Mouse (Mus musculus): Measurements from ENCODE around the gene 2010315B03Rik. TPM values are rescaled to one million over a fixed set of nuclear protein-coding genes. Genes with fewer than 3 reads are reported as not detected.

The 2010315B03Rik gene
- 9.7 and 10.5 TPM in 2 replicates for polyA plus RNA-seq (2015; fragmentation: Nextera tagmentation; extraction: Ambion mirVana)

DNA sequence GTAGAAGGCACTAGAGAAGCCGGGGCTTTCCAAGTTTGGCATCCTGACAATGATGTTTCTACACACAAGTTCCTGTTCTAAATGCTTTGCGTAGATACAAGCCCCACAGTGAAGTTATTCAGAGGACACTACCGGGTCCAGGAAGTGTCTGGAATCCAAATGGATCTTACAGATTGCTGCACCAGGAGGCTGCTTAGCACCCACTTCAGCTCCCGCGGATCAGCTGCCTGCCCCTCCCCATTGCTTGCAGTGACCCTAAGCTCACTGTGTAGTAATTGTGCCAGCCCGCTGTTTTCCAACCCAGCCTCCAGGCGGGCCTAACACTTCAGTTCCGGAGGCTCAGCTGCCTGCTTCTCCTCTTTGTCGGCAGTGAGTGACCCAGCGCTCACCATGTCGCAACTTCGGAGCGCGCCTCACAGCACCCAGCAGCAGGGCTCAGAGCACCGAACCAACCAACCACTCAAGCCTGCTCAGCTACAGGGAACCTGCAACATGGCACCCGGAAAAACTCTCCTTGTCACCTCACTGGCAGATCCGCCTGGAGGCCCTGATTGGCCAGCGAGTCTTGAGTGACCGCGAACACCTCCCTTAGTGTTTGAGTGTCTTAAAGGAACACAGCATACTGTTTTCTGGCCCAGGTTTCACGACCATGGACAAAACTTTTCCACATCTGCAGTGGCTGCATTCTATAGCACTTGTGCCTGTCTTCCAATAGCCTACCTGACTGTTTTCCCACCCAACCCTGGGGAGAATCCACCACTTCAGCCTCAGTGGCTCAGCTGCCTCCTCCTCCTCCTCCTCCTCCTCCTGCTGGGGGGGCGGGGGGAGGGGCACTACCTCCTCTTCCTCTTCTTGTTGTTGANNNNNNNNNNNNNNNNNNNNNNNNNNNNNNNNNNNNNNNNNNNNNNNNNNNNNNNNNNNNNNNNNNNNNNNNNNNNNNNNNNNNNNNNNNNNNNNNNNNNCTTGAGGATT lies at the start of gene 2010315B03Rik:
TSS of gene 2010315B03Rik (minus strand) at position 526 of the 972 bp plus-strand sequence.
- peak within 1 kb of the TSS; percentile 84 for H3K9ac ChIP-seq (ENCODE audit: low read length)
- peak; percentile 98 for ATAC-seq (replicated peaks; ENCODE audit: extremely low read depth, insufficient read depth, low FRiP score)
- H3K4me2 ChIP-seq (ENCODE audit: low read depth, low read length): peak within 1 kb of the TSS; percentile 66
- WGBS: under 1% methylated on average over 21 of the region's 22 CpGs
- H3K4me1 ChIP-seq (ENCODE audit: control insufficient read depth, insufficient read depth, low read length): peaks cover 6% of the 10 kb centered on the region
- H3K27ac ChIP-seq (ENCODE audit: low read length): peak within 1 kb of the TSS; percentile 94
- peaks cover 3% of the 10 kb centered on the region; the same call in 1 of the 2 replicates for H3K36me3 ChIP-seq (ENCODE audit: control insufficient read depth, insufficient read depth)
- H3K4me3 ChIP-seq (ENCODE audit: low read length): peak within 1 kb of the TSS; percentile 69
- H3K9me3 ChIP-seq (replicated peaks; ENCODE audit: control insufficient read depth, low read length): no peaks in the 10 kb centered on the region
- no peaks in the 10 kb centered on the region for H3K27me3 ChIP-seq (ENCODE audit: control insufficient read depth, insufficient read depth, low read length)

DNA sequence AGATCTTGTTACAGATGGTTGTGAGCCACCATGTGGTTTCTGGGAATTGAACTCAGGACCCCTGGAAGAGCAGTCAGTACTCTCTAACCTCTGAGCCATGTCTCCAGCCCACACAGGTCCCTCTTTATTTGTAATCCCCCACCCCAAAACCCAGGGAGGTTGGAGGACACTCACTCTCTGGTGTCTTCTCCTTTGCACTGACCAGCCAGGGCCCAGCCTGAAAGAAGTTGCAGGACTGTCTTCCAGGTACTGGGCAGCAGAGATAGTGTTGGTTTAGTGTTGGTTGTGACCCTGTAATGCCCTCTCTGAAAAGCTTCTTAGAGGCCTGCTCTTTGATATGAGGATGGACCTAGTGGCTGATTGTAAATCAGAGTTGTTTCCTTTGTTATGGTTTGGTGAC lies 994 bp downstream of the 2010315B03Rik start:
- Histone ChIP-seq H3K27me3 (ENCODE audit: control insufficient read depth, insufficient read depth, low read length) (no peaks in the 10 kb centered on the region), H3K27ac (ENCODE audit: low read length) (peak overlapping the region; percentile 94; the same call in 1 of the 2 replicates), H3K4me2 (ENCODE audit: low read depth, low read length) (peak overlapping the region; percentile 66), H3K4me3 (ENCODE audit: low read length) (peak overlapping the region; percentile 69), H3K36me3 (ENCODE audit: control insufficient read depth, insufficient read depth) (peaks cover 3% of the 10 kb centered on the region; the same call in 1 of the 2 replicates), H3K9ac (ENCODE audit: low read length) (peak overlapping the region; percentile 84), H3K9me3 (replicated peaks; ENCODE audit: control insufficient read depth, low read length) (no peaks in the 10 kb centered on the region), H3K4me1 (ENCODE audit: control insufficient read depth, insufficient read depth, low read length) (peaks cover 6% of the 10 kb centered on the region)
- no peak for ATAC-seq (replicated peaks; ENCODE audit: extremely low read depth, insufficient read depth, low FRiP score)

DNA sequence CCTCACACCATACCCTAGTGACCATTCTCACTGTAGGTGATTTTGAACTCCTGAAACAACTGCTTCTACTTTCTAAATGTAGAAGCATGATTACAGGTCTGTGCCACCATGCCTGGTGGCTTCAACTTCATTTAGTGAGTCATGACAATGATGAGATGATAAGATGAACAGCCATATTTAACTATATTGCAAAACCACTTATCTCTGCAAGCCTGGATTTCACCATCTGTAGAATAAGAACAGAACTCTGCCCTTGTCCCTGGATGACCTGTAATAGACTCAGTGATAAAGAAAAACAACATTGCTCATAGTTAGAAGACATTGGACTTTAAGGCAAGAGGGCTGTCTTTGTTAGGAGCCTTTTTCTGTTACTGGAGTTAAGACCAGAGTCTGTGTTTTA lies 24.2 kb downstream of the 2010315B03Rik start:
- no peak for ATAC-seq (replicated peaks; ENCODE audit: extremely low read depth, insufficient read depth, low FRiP score)
- H3K4me1 ChIP-seq (ENCODE audit: control insufficient read depth, insufficient read depth, low read length): no peaks in the 10 kb centered on the region

DNA sequence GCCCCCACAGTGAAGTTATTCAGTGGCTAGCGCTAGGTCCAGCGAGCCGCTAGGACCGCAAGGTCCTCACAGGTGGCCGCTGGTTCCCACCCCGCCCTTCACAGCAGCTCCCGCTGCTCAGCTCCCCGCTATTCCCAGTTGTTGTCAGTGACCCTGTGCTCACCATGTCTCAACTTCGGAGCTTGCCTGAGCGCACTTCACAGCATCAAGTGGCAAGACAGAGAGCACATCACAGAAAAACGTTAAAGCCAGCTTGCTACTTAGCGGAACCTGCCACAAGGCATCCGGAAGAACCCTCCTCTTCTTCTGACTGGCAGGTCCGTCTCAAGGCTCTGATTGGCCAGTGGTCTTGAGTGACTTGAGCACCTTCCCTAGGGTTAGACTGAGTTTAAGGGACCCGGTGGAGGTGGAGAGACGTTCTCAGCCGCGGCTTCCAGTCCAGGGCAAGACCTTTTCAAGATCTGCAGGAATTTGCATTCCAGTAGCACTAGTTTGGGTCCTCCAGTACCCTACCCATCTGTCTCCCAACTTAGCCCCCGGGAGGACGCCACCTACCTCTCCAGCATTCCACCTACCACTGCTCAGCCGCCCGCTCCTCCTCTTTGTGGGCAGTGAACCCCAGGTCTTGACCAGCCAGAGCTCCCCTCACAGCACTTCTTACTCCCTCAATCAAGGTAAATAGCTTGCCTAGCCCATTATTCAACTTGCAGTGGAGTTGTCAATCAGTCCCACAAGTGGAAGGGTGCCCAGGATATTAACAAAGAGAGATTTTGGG lies 30.4 kb downstream of the 2010315B03Rik start:
- H3K27ac ChIP-seq (ENCODE audit: low read length): peak overlapping the region; percentile 84
- peak overlapping the region; percentile 83 for H3K4me3 ChIP-seq (ENCODE audit: low read length)
- H3K27me3 ChIP-seq (ENCODE audit: control insufficient read depth, insufficient read depth, low read length): no peaks in the 10 kb centered on the region
- WGBS: 1% methylated on average over 22 of the region's 22 CpGs
- peak overlapping the region; percentile 82 for H3K9ac ChIP-seq (ENCODE audit: low read length)
- peak overlapping the region; percentile 86 for H3K4me2 ChIP-seq (ENCODE audit: low read depth, low read length)
- H3K36me3 ChIP-seq (ENCODE audit: control insufficient read depth, insufficient read depth): peaks cover 10% of the 10 kb centered on the region; the same call in 1 of the 2 replicates
- H3K9me3 ChIP-seq (replicated peaks; ENCODE audit: control insufficient read depth, low read length): no peaks in the 10 kb centered on the region
- ATAC-seq (replicated peaks; ENCODE audit: extremely low read depth, insufficient read depth, low FRiP score): peak; percentile 98
- peaks cover 15% of the 10 kb centered on the region for H3K4me1 ChIP-seq (ENCODE audit: control insufficient read depth, insufficient read depth, low read length)

More for the DNA sequence above, 24.2 kb downstream of the 2010315B03Rik start:
- H3K36me3 ChIP-seq (ENCODE audit: control insufficient read depth, insufficient read depth): peaks cover 3% of the 10 kb centered on the region; the same call in 1 of the 2 replicates
- H3K27me3 ChIP-seq (ENCODE audit: control insufficient read depth, insufficient read depth, low read length): no peaks in the 10 kb centered on the region
- H3K9me3 ChIP-seq (replicated peaks; ENCODE audit: control insufficient read depth, low read length): 0 out of 2 replicates have a peak, but pooled peaks cover 5% of the 10 kb centered on the region
- H3K4me2 ChIP-seq (ENCODE audit: low read depth, low read length): no peak overlapping the region
- no peak overlapping the region for H3K9ac ChIP-seq (ENCODE audit: low read length)
- no peak overlapping the region for H3K4me3 ChIP-seq (ENCODE audit: low read length)
- H3K27ac ChIP-seq (ENCODE audit: low read length): no peak overlapping the region

DNA sequence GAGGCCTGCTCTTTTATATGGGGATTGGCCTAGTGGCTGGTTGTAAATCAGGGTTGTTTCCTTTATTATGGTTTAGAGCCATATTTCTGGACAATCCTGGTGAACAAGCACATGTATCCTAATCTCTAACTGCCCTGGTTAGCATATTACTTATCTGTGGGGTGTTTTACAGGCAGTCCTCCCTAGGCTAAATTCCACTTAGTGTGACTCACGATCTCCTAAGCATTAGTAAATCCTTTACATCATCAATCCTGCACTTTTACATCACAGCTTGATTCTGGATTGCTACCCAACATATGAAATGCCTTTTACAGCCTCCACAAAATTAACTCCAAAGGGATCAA lies 31.1 kb downstream of the 2010315B03Rik start:
- H3K4me1 ChIP-seq (ENCODE audit: control insufficient read depth, insufficient read depth, low read length): peaks cover 15% of the 10 kb centered on the region
- H3K36me3 ChIP-seq (ENCODE audit: control insufficient read depth, insufficient read depth): peaks cover 13% of the 10 kb centered on the region
- peak overlapping the region; percentile 86 for H3K4me2 ChIP-seq (ENCODE audit: low read depth, low read length)
- H3K9me3 ChIP-seq (replicated peaks; ENCODE audit: control insufficient read depth, low read length): 0 out of 2 replicates have a peak, but pooled peaks cover 3% of the 10 kb centered on the region
- H3K9ac ChIP-seq (ENCODE audit: low read length): peak overlapping the region; percentile 82
- H3K4me3 ChIP-seq (ENCODE audit: low read length): peak overlapping the region; percentile 83
- H3K27me3 ChIP-seq (ENCODE audit: control insufficient read depth, insufficient read depth, low read length): no peaks in the 10 kb centered on the region
- 7% methylated on average over 1 of the region's 1 CpGs for WGBS
- peak overlapping the region; percentile 84 for H3K27ac ChIP-seq (ENCODE audit: low read length)
- no peak for ATAC-seq (replicated peaks; ENCODE audit: extremely low read depth, insufficient read depth, low FRiP score)

DNA sequence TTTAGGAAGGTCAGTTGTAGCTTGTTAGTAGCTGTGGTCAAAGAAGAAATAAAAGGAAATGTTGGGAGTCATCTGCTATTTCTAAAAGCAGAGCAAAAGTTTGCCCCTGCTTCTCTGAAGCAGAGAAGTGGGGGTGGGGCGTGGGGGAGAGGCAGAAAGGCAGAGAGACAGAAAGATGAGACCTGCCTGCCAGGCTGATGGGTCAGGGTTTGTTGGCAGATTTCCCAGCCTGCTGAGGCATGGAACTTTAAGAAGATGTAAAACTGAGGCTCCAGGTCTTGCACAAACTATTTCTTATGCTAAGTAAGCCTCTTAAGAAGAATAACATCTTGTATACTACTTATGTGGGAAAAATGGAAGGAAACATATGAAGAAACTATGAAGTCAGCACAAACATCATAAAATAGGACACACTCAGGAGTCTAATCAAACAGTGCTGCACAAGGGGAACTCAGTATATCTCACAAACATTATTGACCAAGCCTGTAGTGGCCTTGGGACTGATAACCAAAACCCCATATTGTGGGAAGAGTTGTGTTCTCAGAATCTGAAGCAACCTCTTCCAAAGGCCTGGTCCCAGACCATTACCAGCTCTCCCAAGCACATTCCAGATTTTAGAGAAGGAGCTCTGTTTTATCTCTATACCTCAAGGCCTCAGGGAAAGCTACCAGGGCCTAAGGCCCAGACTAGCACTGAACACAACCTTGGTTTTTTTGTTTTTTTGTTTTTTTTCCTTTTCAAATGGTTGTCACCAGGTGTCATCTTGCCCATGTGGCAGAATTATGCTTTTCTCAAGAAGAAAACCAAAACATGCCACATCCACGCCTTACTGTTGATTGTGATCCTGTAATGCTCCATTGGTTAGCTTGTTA lies 31.7 kb downstream of the 2010315B03Rik start:
- Histone ChIP-seq H3K27me3 (ENCODE audit: control insufficient read depth, insufficient read depth, low read length) (no peaks in the 10 kb centered on the region), H3K4me3 (ENCODE audit: low read length) (peak overlapping the region; percentile 83; the same call in 1 of the 2 replicates), H3K9me3 (replicated peaks; ENCODE audit: control insufficient read depth, low read length) (0 out of 2 replicates have a peak, but pooled peaks cover 3% of the 10 kb centered on the region), H3K4me2 (ENCODE audit: low read depth, low read length) (peak overlapping the region; percentile 86), H3K4me1 (ENCODE audit: control insufficient read depth, insufficient read depth, low read length) (peaks cover 15% of the 10 kb centered on the region), H3K9ac (ENCODE audit: low read length) (peak overlapping the region; percentile 82), H3K36me3 (ENCODE audit: control insufficient read depth, insufficient read depth) (peaks cover 13% of the 10 kb centered on the region), H3K27ac (ENCODE audit: low read length) (no peak overlapping the region; the same call in 1 of the 2 replicates)
- WGBS: 68% methylated on average over 2 of the region's 2 CpGs
- ATAC-seq (replicated peaks; ENCODE audit: extremely low read depth, insufficient read depth, low FRiP score): no peak

DNA sequence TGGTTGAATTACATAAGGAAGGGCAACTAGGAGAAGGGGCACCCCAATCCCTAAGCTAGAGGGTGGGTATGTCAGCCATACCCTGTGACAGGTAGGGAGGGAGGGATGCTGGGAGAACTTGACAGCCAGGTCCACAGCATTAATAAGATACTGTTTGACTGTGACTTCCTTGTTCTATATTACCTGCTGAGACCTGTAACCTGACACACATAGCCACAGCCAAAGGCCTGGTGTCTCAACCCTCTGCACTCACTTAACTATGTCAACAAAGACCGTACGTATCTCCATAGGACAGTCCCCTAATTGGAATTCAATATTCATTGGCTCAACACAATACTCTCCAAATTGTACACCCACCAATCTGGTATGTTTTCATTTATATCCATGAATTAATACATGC lies 33.2 kb downstream of the 2010315B03Rik start:
- Histone ChIP-seq H3K4me1 (ENCODE audit: control insufficient read depth, insufficient read depth, low read length) (peaks cover 15% of the 10 kb centered on the region), H3K27me3 (ENCODE audit: control insufficient read depth, insufficient read depth, low read length) (no peaks in the 10 kb centered on the region), H3K9me3 (replicated peaks; ENCODE audit: control insufficient read depth, low read length) (peaks cover 9% of the 10 kb centered on the region), H3K27ac (ENCODE audit: low read length) (no peak overlapping the region), H3K36me3 (ENCODE audit: control insufficient read depth, insufficient read depth) (peaks cover 19% of the 10 kb centered on the region), H3K4me2 (ENCODE audit: low read depth, low read length) (no peak overlapping the region), H3K9ac (ENCODE audit: low read length) (no peak overlapping the region), H3K4me3 (ENCODE audit: low read length) (no peak overlapping the region)
- WGBS: 40% methylated on average over 2 of the region's 2 CpGs
- ATAC-seq (replicated peaks; ENCODE audit: extremely low read depth, insufficient read depth, low FRiP score): no peak

DNA sequence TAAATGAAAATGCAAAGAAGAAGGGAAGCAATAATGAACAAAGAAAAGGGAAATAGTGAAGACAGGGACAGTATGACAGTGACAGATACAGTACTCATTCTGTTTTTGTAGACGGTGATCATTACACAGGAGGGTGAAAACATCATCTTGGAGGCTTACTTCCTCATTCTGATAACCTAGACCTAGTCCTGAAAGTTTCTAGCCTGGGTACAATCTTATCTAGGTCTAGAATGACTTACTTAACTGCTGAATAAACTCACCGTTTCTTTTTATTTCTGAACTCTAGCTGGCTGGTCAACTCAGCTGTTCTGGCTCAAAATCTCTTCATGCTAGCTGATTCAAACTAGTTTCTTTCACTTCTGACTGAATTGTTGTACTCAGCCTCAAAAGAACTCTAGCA lies 37.4 kb downstream of the 2010315B03Rik start:
- Histone ChIP-seq H3K4me1 (ENCODE audit: control insufficient read depth, insufficient read depth, low read length) (no peaks in the 10 kb centered on the region), H3K4me2 (ENCODE audit: low read depth, low read length) (no peak overlapping the region), H3K27me3 (ENCODE audit: control insufficient read depth, insufficient read depth, low read length) (no peaks in the 10 kb centered on the region), H3K9me3 (replicated peaks; ENCODE audit: control insufficient read depth, low read length) (peaks cover 30% of the 10 kb centered on the region), H3K4me3 (ENCODE audit: low read length) (no peak overlapping the region), H3K27ac (ENCODE audit: low read length) (no peak overlapping the region), H3K9ac (ENCODE audit: low read length) (no peak overlapping the region), H3K36me3 (ENCODE audit: control insufficient read depth, insufficient read depth) (peaks cover 39% of the 10 kb centered on the region)
- WGBS: 82% methylated on average over 2 of the region's 2 CpGs
- ATAC-seq (replicated peaks; ENCODE audit: extremely low read depth, insufficient read depth, low FRiP score): no peak
